Mouse (Mus musculus): ENCODE data around the gene AI854703.
"Not testable (repeated sequence)": the region's sequence is repeated elsewhere in the genome, so short reads cannot be mapped to it uniquely, and the experiment has no call there.

The AI854703 gene

DNA sequence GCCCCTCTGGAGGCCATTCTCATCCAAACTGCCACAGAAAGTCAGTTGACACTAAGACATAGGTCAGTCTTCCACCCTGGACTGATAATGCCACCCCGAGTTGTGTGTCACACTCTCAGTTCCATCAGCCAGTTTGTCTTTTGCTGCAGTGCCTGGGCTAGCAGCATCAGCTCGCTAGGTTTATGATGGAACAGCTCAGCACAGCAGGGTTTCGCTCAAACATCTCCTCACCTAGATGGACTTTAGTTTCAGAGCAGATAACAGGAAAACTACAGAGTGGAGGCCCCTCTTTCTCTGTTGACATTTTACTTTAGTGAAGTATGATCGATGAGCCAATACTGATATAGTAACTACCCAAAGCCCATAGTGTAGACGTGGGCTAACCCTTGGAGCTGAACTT, 11.8 kb upstream of the AI854703 start:
- no peak for DNase-seq (ENCODE audit: low read depth)

- no peak for DNase-seq (ENCODE audit: low read depth)
Observed at GRCm38 (mm10) chr6:48620031-48620430, 6.5 kb upstream of the AI854703 start.

DNA sequence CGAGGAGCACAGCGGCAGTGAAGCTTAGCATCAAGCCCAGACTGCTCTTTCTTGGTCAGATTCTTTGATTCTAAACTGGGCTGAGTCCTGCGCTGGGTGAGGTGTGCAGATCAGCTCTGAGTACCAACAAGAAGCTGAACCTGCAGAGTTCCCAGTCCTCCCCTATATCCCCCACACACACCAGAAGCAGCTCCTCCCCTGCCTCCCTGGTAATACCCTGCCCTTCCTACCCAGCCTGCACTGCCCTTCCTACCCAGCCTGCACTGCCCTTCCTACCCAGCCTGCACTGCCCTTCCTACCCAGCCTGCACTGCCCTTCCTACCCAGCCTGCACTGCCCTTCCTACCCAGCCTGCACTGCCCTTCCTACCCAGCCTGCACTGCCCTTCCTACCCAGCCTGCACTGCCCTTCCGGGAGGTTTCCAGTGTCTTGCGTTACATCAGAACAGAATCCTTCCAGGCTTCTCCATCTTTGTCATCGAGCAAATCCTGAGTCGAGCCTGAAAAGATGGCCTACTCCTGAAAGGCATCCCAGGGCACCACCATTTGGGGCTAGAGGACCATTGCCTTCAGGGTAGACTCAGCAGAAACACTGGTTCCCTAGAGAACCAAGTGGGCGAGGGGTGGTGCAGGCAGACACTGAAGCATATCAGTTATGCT, 4.2 kb upstream of the AI854703 start:
- not testable (repeated sequence) for DNase-seq (ENCODE audit: low read depth)

DNA sequence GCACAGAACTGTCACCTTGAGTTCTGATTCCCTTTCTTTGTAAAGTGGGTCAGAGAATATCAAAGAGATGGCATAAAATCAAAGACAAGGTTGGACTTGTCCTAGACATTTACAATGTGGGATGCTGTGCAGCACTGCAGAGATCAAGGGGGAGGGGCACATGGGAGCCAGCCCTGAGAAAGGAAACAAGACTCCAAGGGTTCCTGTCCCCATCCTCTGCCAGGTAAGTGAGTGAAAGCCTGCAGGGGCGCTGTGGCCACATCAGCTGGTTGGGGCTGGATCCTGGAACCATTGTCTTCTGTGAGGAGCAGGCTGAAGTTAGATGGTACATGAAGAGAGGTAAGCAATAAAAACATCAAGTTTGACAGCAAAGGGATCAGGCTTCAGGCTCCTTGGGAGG, 3.1 kb upstream of the AI854703 start:
- DNase-seq (ENCODE audit: low read depth): no peak

DNA sequence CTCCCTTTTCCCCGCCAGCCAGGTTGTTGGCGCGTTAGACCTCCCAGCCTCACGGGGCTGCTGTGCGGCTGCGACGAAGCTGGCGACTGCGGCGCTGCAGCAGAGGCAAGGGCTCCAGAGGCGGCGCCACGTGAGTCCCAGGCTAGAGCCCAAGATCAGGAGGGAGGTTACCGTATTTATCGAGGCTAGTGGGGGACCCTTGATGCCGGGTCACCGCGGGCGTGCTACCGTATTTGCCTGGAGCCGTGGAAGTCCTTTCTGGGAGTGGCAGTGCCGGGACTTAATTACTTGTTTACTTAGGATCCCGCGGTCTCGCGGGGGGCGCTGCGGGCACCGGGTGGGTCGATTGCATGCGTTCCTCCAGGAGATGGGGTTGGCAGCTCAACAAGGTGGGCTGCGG, 420 bp downstream of the AI854703 start:
- peak; percentile 32 for DNase-seq (ENCODE audit: low read depth)

DNA sequence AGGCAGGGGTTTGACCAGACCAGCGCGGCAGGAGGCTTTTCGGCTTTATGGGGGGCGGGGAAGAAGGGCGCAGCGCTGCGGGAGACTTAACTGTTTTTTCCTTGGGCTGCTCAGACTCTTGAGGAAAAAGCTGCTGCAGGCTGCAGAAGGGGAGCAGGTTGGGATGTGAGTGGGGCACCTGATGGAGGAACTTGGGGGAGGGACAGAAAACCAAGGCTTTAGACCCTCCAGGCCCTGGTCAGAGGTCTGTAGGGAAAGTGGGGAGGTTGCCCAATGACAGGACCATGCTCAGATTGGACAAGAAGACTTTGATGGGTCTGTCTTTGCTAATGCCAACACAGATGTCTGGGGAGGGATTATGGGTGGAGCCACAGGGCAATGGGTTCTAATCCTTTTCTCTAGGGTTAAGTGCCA, 954 bp downstream of the AI854703 start:
- DNase-seq (ENCODE audit: low read depth): no peak

DNA sequence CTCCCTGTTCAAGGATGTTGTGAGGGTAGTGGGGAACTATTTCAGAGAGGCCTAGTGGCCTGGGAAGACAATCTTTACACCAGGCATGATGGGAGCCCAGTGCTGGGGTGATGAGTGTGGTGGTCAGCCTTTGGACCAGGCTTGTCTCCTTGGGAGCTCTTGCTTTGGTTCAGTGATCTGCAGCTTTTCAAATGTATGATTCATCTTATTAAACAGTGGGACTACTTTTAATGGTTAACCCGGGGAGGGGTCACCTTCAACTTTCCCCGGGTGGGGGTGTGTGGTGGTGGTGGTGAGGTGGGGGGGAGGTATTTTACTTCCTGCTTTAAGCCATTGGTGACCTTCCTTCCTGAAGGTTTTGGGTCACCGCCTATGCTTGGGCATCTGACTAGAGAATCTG, 1.8 kb downstream of the AI854703 start:
- DNase-seq (ENCODE audit: low read depth): no peak

DNA sequence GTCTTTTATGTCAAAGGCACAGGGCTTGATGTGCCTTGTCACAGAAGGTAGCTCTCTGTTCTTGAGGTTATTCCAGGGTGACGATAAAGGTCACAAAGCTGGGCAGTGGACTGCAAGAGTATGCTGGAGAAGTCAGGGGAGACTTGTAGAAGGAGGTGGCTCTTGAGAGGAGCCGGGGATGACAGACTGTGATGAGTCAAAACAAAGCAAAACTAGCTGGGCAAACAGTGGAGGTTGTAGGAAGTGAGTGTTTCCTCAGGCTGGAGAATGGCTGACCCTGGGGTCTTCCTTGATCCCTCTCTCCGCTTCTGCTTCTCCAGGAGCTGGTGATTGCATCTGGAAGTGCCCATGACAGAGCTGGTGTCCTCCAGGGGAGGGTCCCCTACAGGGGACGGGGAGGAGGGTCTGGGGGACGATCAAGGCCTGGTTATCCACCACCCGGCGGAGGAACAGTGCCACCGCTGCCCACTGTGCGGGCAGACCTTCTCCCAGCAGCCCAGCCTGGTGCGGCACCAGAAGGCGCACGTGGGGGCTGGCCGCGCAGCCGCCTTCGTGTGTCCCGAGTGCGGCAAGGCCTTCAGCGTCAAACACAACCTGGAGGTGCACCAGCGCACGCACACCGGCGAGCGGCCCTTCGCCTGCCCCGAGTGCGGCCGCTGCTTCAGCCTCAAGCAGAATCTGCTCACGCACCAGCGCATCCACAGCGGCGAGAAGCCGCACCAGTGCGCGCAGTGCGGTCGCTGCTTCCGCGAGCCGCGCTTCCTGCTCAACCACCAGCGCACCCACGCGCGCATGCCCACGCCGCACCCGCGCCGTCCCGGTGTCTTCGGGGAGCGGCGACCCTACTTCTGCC, 2.5 kb downstream of the AI854703 start:
- no peak for DNase-seq (ENCODE audit: low read depth)

DNA sequence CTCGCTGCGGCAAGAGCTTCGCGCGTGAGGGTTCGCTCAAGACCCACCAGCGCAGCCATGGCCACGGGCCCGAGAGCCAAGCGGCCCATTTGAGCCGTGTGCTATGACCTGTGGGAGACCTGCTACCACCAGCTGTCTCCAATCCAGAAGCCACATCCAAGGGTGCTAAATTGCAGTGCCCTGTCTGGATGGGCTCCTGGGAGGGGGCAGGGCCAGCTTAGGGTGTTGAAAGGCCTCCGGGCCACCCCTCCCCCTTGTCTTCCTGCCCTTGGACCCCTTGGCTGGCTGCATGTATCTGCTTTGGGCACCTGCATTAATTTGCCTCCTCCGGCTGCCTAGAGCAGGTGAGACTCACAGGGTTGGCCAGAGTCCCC, 3.1 kb downstream of the AI854703 start:
- no peak for DNase-seq (ENCODE audit: low read depth)

GRCm38 (mm10) chr6:48630831-48631230, 4.3 kb downstream of the AI854703 start:
- no peak for DNase-seq (ENCODE audit: low read depth)

DNA sequence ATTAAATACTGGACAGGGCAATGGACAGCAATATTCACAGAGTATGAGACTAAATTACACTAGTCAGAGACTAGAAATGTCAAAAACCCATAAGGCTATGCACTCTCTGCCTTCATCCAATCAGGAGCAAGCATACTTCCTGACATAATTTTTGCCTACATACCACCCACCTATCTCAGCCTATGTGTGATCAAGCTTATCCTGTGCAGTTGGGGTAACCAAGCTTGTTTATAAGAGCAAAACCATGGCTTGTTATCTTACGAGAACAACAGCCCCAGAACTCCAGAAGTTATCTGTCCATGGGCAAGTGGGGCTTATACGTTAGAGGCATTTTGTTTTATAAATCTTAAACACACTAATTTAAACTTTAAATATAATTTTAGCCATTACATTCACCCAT, 8.5 kb downstream of the AI854703 start:
- no peak for DNase-seq (ENCODE audit: low read depth)

DNA sequence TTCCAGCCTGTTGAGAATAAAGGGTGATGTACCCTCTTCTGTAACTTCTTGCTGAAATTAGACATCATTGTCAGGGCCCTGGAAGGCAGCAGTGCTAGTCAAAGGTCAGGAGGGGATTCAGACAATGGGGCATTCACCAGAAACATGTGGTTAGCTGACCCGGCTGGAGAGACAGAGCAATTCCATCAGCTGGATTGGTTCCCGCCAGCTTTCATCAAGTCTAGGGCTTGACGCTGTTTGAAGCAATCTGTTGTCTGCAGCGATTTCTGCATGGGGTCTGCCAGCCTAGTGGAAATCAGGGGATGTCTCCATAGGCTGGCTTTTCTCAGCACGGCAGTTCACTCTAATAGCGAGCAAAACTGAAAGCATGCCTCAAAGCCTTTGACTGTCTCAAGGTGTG, 10.0 kb downstream of the AI854703 start:
- no peak for DNase-seq (ENCODE audit: low read depth)

- no peak for DNase-seq (ENCODE audit: low read depth)
Observed at GRCm38 (mm10) chr6:48637811-48638500, 11.4 kb downstream of the AI854703 start.

DNA sequence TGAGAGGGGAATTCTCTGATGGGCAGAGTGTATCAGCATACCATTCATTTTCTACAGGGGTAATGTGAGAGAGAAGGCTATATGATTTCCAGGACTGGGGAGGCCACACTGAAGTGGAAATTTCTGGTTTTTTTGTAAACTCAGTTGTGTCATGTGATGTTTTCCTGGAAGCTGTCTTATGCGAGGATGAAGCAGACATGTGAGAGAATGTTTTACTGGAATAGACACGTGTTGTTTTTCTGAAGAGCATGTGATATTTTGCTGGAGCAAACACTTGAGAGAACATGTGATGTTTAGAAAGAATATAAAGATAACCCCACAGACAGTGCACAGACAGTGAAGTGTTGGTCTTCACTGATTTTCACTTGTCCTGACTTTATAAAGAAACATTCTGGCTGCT, 12.0 kb downstream of the AI854703 start:
- no peak for DNase-seq (ENCODE audit: low read depth)

- no peak for DNase-seq (ENCODE audit: low read depth)
Observed at GRCm38 (mm10) chr6:48641391-48641790, 14.8 kb downstream of the AI854703 start.

- no peak for DNase-seq (ENCODE audit: low read depth)
Observed at GRCm38 (mm10) chr6:48642764-48643292, 16.3 kb downstream of the AI854703 start.

DNA sequence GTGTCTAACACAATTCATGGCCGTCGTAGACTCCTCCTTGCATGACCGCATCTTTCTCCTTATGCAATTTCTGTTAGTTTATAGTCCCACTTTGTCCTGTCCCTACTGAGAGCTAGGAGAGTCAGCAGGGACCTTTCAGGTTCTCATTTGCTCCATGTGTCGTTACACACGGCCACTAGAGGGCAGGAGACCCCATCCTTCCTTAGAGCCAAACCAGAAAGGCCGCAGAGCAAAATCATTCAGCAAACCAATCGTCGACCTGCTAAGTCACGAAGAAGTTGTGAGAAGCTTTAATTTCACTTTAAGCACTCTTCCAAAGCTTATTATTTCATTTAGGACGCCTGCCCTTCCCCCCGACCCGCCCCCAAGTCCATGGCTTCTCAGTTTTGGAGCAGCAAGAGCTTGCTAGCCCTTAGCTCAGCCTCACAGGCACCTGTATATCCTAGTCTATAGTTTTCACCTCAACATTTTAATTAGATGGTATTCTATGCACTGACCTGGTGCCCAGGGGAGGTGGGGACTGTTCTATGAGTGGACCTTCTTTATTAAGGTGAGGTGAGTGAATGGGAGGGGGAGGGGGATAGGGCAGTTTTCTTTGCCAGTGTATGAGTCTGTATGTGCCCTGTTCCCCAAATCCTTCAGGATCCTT, 19.2 kb downstream of the AI854703 start:
- DNase-seq (ENCODE audit: low read depth): peak; percentile 73

DNA sequence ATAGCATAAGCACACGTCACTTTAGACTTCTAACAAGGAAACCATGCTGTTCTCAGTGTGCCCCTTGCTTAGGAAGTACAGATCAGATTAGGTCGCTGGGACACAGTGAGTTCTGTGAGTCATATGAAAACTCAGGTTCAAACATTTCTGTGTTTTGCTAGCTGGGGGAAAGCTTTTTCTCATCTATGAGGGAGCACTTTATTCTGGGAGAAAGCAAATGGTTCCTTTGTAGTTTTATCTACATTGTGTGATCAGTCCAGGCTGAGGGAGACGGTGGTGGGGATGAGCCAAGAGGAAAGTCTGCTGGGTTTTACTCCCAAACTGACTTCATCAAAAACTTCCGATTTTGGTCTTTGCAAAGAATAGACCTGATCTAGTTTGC, 19.7 kb downstream of the AI854703 start:
- DNase-seq (ENCODE audit: low read depth): no peak

- DNase-seq (ENCODE audit: low read depth): peak; percentile 57
Observed at GRCm38 (mm10) chr6:48646995-48647394, 20.4 kb downstream of the AI854703 start, which contains the start of gene Gimap8. Gimap8 (plus strand) TSS chr6:48647234.

DNA sequence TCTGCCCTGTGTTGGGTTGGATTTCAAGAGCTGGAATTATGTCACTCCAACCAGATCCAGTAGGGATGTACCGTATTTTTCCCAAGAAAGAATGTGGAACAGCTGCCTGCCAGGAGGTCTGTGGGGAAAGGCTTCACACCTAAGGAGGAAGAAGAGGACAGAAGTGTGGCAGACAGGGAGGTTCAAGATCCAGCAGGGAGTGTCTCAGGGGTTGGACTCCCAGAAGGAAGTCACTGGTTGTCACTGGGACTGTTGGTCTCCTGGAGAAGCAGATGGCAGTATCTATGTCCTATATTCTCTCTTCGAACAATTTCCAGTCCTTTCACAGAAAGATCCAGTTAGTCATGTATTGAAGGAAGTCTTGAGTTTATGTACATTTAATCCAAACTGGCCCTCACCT, 21.0 kb downstream of the AI854703 start:
- no peak for DNase-seq (ENCODE audit: low read depth)

GRCm38 (mm10) chr6:48648779-48649178, 22.2 kb downstream of the AI854703 start:
- DNase-seq (ENCODE audit: low read depth): no peak

DNA sequence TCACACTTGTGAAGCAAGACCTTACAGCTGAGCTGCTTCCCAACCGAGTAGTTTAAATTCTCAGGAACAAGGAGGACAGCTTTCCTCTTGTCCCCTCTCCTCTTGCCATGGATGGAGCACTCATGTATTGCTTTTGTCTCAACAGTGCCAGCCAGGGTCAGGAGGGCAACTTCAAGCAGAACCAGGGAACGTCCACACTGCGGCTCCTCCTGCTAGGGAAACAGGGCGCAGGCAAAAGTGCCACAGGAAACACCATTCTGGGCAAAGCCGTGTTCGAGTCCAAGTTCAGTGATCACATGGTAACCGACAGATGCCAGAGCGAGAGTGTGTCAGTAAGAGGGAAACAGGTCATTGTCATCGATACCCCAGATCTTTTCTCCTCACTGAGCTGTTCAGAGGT, 23.5 kb downstream of the AI854703 start:
- no peak for DNase-seq (ENCODE audit: low read depth)

Data from c-Kit-positive CD71-negative TER-119-negative erythroid progenitor cells, embryonic 14.5 days (primary cell).